ENCODE assay signal across 9 mouse cellular contexts in the genomic region with DNA sequence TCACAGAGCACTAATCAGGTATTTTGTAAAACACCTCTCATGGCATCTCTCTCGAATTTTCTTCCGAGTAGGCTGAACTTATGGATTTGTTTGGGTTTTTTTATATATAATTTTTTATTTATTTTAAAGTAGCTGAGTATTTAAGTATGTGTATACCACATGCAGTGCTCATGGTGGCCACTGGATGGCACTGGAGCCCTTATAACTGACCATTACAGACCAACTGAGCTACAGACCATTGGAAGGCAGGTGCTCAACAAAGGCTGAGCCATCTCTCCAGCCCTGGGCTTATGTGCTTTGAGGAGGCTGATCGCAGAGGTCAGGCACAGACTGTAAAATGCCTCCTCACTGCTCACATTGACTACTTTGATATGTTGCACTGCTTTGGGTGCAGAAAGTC. TPM values are rescaled to one million over a fixed set of nuclear protein-coding genes. Genes with fewer than 3 reads are reported as not detected.
DNase-seq lines count a peak whose midpoint lies in the region; ATAC-seq lines count a peak whose summit lies in the region.
"Had no signal": no experiment of that assay in that cellular context is flagged by ENCODE, and none has a peak within 500 bp of the region (broad histone marks: within the 10 kb centered on the region; RNA-seq: fewer than 3 reads in every experiment).

No protein-coding gene starts in this region.

- no peak overlapping the region for H3K4me2 ChIP-seq in hindbrain, embryonic 14.5 days (replicated peaks)
- H3K4me2 ChIP-seq in hindbrain, embryonic 12.5 days (replicated peaks): no peak overlapping the region
- H3K4me2 ChIP-seq: embryonic facial prominence, embryonic 15.5 days had no signal

- no peak overlapping the region for H3K9ac ChIP-seq in hindbrain, embryonic 14.5 days
- H3K9ac ChIP-seq in hindbrain, embryonic 12.5 days: no peak overlapping the region
- H3K9ac ChIP-seq: embryonic facial prominence, embryonic 15.5 days had no signal

- 64% methylated on average over 3 of the region's 3 CpGs for WGBS in hindbrain, embryonic 14.5 days
- 63% methylated on average over 3 of the region's 3 CpGs for whole genome bisulfite sequencing in hindbrain, embryonic 12.5 days

- no peaks in the 10 kb centered on the region for H3K4me1 ChIP-seq in hindbrain, embryonic 14.5 days (replicated peaks; ENCODE audit: control insufficient read depth, insufficient read depth, low read length)
- H3K4me1 ChIP-seq in hindbrain, embryonic 12.5 days: 0 out of 2 replicates have a peak, but pooled peaks cover 3% of the 10 kb centered on the region

- ATAC-seq in hindbrain, embryonic 14.5 days (ENCODE audit: low FRiP score): no peak
- ATAC-seq in hindbrain, embryonic 12.5 days (ENCODE audit: low FRiP score): no peak

- no peak overlapping the region for H3K27ac ChIP-seq in hindbrain, embryonic 14.5 days
- H3K27ac ChIP-seq in hindbrain, embryonic 12.5 days: no peak overlapping the region
- H3K27ac ChIP-seq: embryonic facial prominence, embryonic 15.5 days had no signal

- DNase-seq in hindbrain, embryonic 14.5 days (ENCODE audit: low spot score): peak; percentile 54
- peak; percentile 55 for DNase-seq in adrenal gland, adult 8-10 months
- DNase-seq in embryo, embryonic 9.5 days (ENCODE audit: extremely low spot score): peak; percentile 28
- peak; percentile 76 to 83 for DNase-seq in heart, postnatal 14 days
- DNase-seq in left cerebral cortex, adult 18-20 months (ENCODE audit: low spot score in 2 of 2): peak; percentile 68
- peak; percentile 83 for DNase-seq in mesoderm, embryonic 11.5 days (ENCODE audit: low read depth, low spot score)
- DNase-seq in splenic B cell, adult 2 months (ENCODE audit: low read depth, low spot score): peak; percentile 82

- intact Hi-C loops in heart, postnatal 14 days (cut with DNase I): loop anchor here (5.0 kb wide), 3 partner anchors 129 to 389 kb away; partner anchors contain the start of genes Haus2 and Lrrc57

- no peaks in the 10 kb centered on the region for H3K9me3 ChIP-seq in hindbrain, embryonic 14.5 days (ENCODE audit: control insufficient read depth, low read length)
- no peaks in the 10 kb centered on the region for H3K9me3 ChIP-seq in hindbrain, embryonic 12.5 days (replicated peaks)
- H3K9me3 ChIP-seq: embryonic facial prominence, embryonic 15.5 days had no signal

- H3K4me3 ChIP-seq in hindbrain, embryonic 14.5 days (replicated peaks; ENCODE audit: low read length): no peak overlapping the region
- H3K4me3 ChIP-seq in hindbrain, embryonic 12.5 days: no peak overlapping the region
- H3K4me3 ChIP-seq: embryonic facial prominence, embryonic 15.5 days had no signal

- H3K27me3 ChIP-seq in hindbrain, embryonic 14.5 days (ENCODE audit: control insufficient read depth, insufficient read depth, low read length): no peaks in the 10 kb centered on the region
- no peaks in the 10 kb centered on the region for H3K27me3 ChIP-seq in hindbrain, embryonic 12.5 days
- no peaks in the 10 kb centered on the region for H3K27me3 ChIP-seq in splenic B cell, adult 2 months (ENCODE audit: control insufficient read depth, insufficient read depth, low read length, poor library complexity, severe bottlenecking)
- H3K27me3 ChIP-seq: embryonic facial prominence, embryonic 15.5 days had no signal

- H3K36me3 ChIP-seq in hindbrain, embryonic 14.5 days (replicated peaks; ENCODE audit: control insufficient read depth, insufficient read depth): no peaks in the 10 kb centered on the region
- no peaks in the 10 kb centered on the region for H3K36me3 ChIP-seq in hindbrain, embryonic 12.5 days
- H3K36me3 ChIP-seq in splenic B cell, adult 2 months (ENCODE audit: control insufficient read depth, insufficient read depth, low read length, poor library complexity, severe bottlenecking): no peaks in the 10 kb centered on the region
- H3K36me3 ChIP-seq: embryonic facial prominence, embryonic 15.5 days had no signal

RNA-seq across cellular contexts. Expression of gene Capn3, which starts 22.8 kb away (rescaled TPM):
- polyA plus RNA-seq in hindbrain, embryonic 14.5 days (2014; fragmentation: Nextera tagmentation; extraction: Ambion mirVana): 0.64 and 1.7 TPM in 2 replicates
- polyA plus RNA-seq in hindbrain, embryonic 12.5 days (2016; fragmentation: Nextera tagmentation; extraction: Ambion mirVana): 1.3 and 2.0 TPM in 2 replicates
- under 1 TPM; 0.17 to 0.52 (median 0.30) TPM for total RNA-seq in adrenal gland, adult 8-10 months (2022)
- total RNA-seq in heart, postnatal 14 days (2021): 1 to 10 TPM; 2.0 to 2.9 TPM
- total RNA-seq in left cerebral cortex, adult 18-20 months (2021): 1 to 10 TPM; 4.2 TPM

Comparison
In these comparisons a context has a peak if more than half of its experiments do, and no peak if none do; other contexts are left out.
1. DNase-seq: peak in every context shown above with its lines; median percentile 83 in mesoderm, embryonic 11.5 days; 82 in splenic B cell, adult 2 months; 80 in heart, postnatal 14 days; 68 in left cerebral cortex, adult 18-20 months; 55 in adrenal gland, adult 8-10 months; 54 in hindbrain, embryonic 14.5 days; 28 in embryo, embryonic 9.5 days.